In genomic region chr1:195016811-195017501, GRCm38 (mm10) we compare ENCODE assay signal across 8 mouse cellular contexts.
DNase-seq lines count a peak whose midpoint lies in the region; ATAC-seq lines count a peak whose summit lies in the region.

No protein-coding gene starts in this region.

- 0 out of 2 replicates have a peak overlapping the region, but pooled peaks have one; percentile 28 for H3K9ac ChIP-seq in heart, embryonic 11.5 days (ENCODE audit: low read depth, low read length)
- H3K9ac ChIP-seq in kidney, embryonic 16.5 days (replicated peaks; ENCODE audit: low read length) = no peak overlapping the region
- no peak overlapping the region for H3K9ac ChIP-seq in lung, embryonic 15.5 days

- H3K27ac ChIP-seq in heart, embryonic 11.5 days (ENCODE audit: low read depth, low read length) = no peak overlapping the region
- H3K27ac ChIP-seq in kidney, embryonic 16.5 days (ENCODE audit: low read length) = no peak overlapping the region
- no peak overlapping the region for H3K27ac ChIP-seq in lung, embryonic 15.5 days

- H3K4me2 ChIP-seq in heart, embryonic 11.5 days = peak overlapping the region; percentile 56
- 0 out of 2 replicates have a peak overlapping the region, but pooled peaks have one; percentile 20 for H3K4me2 ChIP-seq in kidney, embryonic 16.5 days (replicated peaks; ENCODE audit: low read depth, low read length)
- H3K4me2 ChIP-seq in lung, embryonic 15.5 days = peak overlapping the region; percentile 44

- H3K27me3 ChIP-seq in heart, embryonic 11.5 days (ENCODE audit: control insufficient read depth, insufficient read depth, low read length) = no peaks in the 10 kb centered on the region
- no peaks in the 10 kb centered on the region for H3K27me3 ChIP-seq in kidney, embryonic 16.5 days (ENCODE audit: insufficient read depth, low read length)
- no peaks in the 10 kb centered on the region for H3K27me3 ChIP-seq in lung, embryonic 15.5 days

- H3K9me3 ChIP-seq in heart, embryonic 11.5 days (replicated peaks; ENCODE audit: control insufficient read depth, low read length) = no peaks in the 10 kb centered on the region
- no peaks in the 10 kb centered on the region for H3K9me3 ChIP-seq in kidney, embryonic 16.5 days (ENCODE audit: low read length)
- H3K9me3 ChIP-seq in lung, embryonic 15.5 days = no peaks in the 10 kb centered on the region

- WGBS in heart, embryonic 11.5 days (ENCODE audit: insufficient replicate concordance) = 59% methylated on average over 11 of the region's 11 CpGs
- WGBS in kidney, embryonic 16.5 days = 60% methylated on average over 11 of the region's 11 CpGs
- WGBS in lung, embryonic 15.5 days = 52% methylated on average over 11 of the region's 11 CpGs

- peak overlapping the region; percentile 21; the same call in 1 of the 2 replicates for H3K4me3 ChIP-seq in heart, embryonic 11.5 days (ENCODE audit: low read depth, low read length)
- H3K4me3 ChIP-seq in kidney, embryonic 16.5 days (ENCODE audit: low read length) = no peak overlapping the region
- H3K4me3 ChIP-seq in lung, embryonic 15.5 days = no peak overlapping the region

- ATAC-seq in heart, embryonic 11.5 days (replicated peaks; ENCODE audit: insufficient number of reproducible peaks, low FRiP score, low TSS enrichment) = peak; percentile 62
- ATAC-seq in kidney, embryonic 16.5 days (ENCODE audit: low FRiP score, low TSS enrichment) = peak; percentile 81
- peak; percentile 62 for ATAC-seq in lung, embryonic 15.5 days (ENCODE audit: borderline replicate concordance, extremely low read depth, low FRiP score, low TSS enrichment)

- peak; percentile 74 to 75 for DNase-seq in gastrocnemius, adult 8-10 months (ENCODE audit: low spot score in 2 of 2)
- no peak for DNase-seq in gastrocnemius, postnatal 10 days
- DNase-seq in cerebellum, postnatal 25 days = peak; percentile 61
- DNase-seq in right cerebral cortex, postnatal 10 days (ENCODE audit: low spot score in 2 of 2) = peak; percentile 69 to 80
- DNase-seq in T-cell, adult 2 months (ENCODE audit: low spot score) = no peak

- H3K4me1 ChIP-seq in heart, embryonic 11.5 days (ENCODE audit: control insufficient read depth, insufficient read depth, low read length) = no peaks in the 10 kb centered on the region; the same call in 1 of the 2 replicates
- H3K4me1 ChIP-seq in kidney, embryonic 16.5 days (ENCODE audit: insufficient read depth, low read length) = peaks cover 6% of the 10 kb centered on the region; the same call in 1 of the 2 replicates
- peaks cover 4% of the 10 kb centered on the region; the same call in 1 of the 2 replicates for H3K4me1 ChIP-seq in lung, embryonic 15.5 days

- H3K36me3 ChIP-seq in heart, embryonic 11.5 days (ENCODE audit: control insufficient read depth, insufficient read depth, low read length) = no peaks in the 10 kb centered on the region
- no peaks in the 10 kb centered on the region for H3K36me3 ChIP-seq in kidney, embryonic 16.5 days (ENCODE audit: insufficient read depth, low read length)
- H3K36me3 ChIP-seq in lung, embryonic 15.5 days = no peaks in the 10 kb centered on the region

Comparison
In these comparisons a context has a peak if more than half of its experiments do, and no peak if none do; other contexts are left out.
1. DNase-seq: peak in gastrocnemius, adult 8-10 months (2 of 2), cerebellum, postnatal 25 days (2 of 2) and right cerebral cortex, postnatal 10 days (2 of 2); none in gastrocnemius, postnatal 10 days (single experiment) and T-cell, adult 2 months (single experiment).
2. Peak in every context shown above with its lines, with median percentiles within 50 percentile points of each other: ATAC-seq and H3K4me2 ChIP-seq.